Mouse (Mus musculus) CD4-positive, CD25-positive, alpha-beta regulatory T cell, adult 2 months (primary cell): ENCODE measurements around the gene Tlx2.

Experiments
- DNase-seq: peaks from one replicate; pipeline ENCODE4 v3.0.0-alpha.2; 2012; ENCODE audit warnings: low read depth, low spot score

Gene Tlx2

GRCm38 (mm10) chr6:83023786-83024185, 46.3 kb downstream of the Tlx2 start:
- DNase-seq, result no peak

- no peak for DNase-seq
Observed at GRCm38 (mm10) chr6:83023008-83023407, 47.1 kb downstream of the Tlx2 start.

GRCm38 (mm10) chr6:83020836-83021593, 49.1 kb downstream of the Tlx2 start:
- no peak for DNase-seq

GRCm38 (mm10) chr6:83020121-83020520, 50.0 kb downstream of the Tlx2 start:
- DNase-seq, result no peak

- DNase-seq, result no peak
Observed at GRCm38 (mm10) chr6:83019044-83019443, 51.0 kb downstream of the Tlx2 start.
